Mouse (Mus musculus) monocyte, adult 5-6 weeks (primary cell): Measurements from ENCODE around the gene Mlf2. TPM values are rescaled to one million over a fixed set of nuclear protein-coding genes. Genes with fewer than 3 reads are reported as not detected.

Source experiments
- ATAC-seq: fragments of 153-309, 156-312 bp; replicated peaks from 2 replicates; pipeline ENCODE4 v1.8.0; 2017; ENCODE audit warnings: mild to moderate bottlenecking; ENCODE audit not compliant: low TSS enrichment, insufficient number of reproducible peaks, severe bottlenecking, poor library complexity, low FRiP score
- total RNA-seq: library from RNA; stranded (forward); fragments of 200-1000, 200-491, 200-594 nt; gene quantifications from 3 replicates; pipeline ENCODE4 v1.2.3, GENCODE M21; 2017

Mlf2 gene
- total RNA-seq, 1 experiment from 2014 or later = 56.4 TPM

DNA sequence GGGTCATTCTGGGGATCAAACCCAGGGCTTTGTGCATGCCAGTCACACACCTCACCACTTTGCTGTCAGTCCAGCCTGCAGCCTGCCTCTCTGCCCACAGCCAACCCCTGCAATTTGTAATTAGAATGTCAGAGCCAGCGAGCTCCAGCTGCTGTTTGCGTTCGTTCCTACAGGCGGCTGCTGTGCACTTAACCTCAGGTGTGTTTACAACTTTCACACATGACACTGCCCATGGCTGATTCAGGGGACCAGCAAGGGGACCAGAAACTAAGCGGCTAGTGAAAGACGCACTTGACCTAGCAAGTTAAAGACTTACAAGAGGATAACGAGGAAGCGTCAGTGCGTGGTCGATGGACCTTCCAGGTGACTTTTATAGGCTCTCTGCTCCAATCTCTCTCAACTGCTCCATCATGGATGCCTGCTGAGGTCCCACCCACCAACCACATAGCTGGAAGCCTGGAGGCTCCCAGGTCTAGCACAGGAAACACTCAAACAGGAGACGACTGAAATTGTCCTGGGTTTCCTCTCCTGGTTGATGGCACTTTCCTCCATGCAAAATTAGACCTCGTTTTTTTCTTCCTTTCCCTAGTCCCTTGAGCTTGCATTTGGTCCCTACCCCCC, 5.9 kb upstream of the Mlf2 start:
- ATAC-seq = no peak

DNA sequence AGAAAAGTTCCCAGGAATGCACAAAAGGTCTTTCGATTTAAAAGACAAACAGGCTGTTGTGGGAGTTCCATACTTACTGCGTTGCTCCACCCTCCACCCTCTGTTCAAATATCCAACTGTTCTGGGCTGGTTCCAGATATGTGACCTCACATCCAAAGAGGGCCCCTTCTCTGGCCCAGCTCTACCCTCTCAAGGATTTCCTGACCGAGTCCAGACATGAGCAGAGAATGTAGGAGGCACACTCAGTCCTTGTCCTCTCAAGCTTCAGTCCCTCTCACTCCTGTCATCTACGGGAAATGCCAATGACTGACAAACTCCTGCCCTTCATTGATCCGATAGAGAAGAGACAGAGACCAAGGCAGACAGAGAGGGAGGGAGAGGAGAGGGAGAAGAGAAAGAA, 5.2 kb upstream of the Mlf2 start:
- no peak for ATAC-seq

DNA sequence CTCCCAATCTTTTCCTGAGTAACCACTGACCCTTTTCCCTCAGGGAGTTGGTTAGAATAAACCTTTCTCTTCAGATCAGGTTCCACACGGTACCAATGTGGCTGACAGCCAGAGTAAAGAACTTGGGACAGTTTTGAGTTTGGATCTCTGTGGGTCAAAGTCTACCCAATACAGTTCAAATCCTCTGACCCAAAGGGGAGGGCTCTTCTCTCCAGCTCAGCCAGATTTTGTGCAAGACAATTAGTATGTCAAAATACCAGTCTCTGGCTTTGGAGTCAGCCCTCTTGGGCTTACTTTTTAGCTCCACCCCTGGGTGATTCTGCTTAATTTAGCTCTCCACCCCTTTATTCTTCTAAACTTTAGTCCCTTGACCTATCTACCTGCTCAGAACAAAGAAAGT, 955 bp upstream of the Mlf2 start:
- no peak for ATAC-seq

GRCm38 (mm10) chr6:124931525-124932313, 533 bp downstream of the Mlf2 start:
- no peak for ATAC-seq

DNA sequence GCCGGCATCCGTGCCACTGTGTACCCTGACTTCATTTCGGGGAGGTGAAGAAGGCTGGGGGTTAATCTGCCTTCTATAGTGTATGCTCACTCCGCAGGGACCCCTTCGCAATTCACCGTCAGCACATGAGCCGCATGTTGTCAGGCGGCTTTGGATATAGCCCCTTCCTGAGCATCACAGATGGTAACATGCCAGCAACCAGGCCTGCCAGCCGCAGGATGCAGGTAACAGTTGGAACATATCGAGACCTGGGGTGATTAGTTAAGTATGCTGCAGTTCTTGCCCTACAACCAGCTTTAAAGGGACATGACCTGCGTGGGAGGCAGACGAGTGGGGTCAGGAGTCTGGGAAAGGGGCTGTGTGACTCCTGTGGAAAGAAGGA, 1.1 kb downstream of the Mlf2 start:
- no peak for ATAC-seq

DNA sequence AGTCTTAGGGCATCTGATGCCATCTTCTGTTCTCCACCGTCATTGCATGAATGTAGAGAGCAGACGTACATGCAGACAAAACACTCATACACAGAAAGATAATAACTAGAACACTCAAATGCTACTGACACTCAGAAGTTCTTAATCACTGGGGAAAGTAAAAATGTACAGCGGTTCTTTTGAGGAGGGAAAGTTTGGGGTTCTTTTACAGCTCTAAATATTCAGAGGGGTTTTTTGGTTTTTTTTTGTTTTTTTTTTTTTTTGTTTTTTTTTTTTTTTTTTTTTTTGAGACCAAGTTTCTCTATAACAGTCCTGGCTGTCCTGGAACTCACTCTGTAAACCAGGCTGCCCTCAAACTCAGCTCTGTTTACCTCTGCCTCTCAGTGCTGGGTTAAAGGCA, 1.9 kb downstream of the Mlf2 start:
- no peak for ATAC-seq

DNA sequence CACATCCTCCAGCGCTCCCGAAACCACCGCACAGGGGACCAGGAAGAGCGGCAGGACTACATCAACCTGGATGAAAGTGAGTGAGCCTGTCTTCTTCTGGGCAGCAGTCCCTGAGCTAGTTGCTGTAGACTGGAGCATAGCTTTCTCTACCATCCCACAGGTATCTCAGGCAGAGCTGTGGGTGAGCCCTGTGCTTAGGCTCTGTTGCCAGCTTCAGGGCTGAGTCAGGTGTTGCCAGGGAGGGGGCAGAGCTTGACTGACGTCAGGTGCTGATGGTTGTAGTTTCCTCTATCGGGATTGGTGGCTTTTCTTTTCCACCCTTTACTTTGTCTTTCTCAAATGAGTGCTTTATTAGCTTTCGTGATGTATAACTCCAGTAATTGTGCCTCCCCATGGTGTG, 3.5 kb downstream of the Mlf2 start:
- ATAC-seq = no peak

DNA sequence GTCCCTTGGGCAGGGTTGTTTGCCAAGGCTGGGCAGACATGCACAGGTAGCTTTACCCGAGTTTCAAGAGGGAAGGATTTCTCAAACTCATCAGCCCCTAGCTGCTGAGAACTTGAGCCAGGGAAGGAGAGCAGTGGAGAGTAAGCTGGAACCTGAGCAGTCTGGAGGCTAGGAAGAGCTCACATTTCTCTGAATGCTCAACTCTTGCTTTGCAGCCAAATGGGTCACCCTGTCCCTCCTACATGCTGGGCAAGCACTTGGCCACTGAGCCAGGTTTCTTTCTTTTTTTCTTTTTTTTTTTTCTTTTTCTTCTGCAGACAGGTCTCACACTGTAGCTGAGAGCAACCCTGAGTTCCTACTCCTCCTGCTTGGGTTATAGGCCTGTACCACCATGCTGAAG, 5.5 kb downstream of the Mlf2 start:
- no peak for ATAC-seq

DNA sequence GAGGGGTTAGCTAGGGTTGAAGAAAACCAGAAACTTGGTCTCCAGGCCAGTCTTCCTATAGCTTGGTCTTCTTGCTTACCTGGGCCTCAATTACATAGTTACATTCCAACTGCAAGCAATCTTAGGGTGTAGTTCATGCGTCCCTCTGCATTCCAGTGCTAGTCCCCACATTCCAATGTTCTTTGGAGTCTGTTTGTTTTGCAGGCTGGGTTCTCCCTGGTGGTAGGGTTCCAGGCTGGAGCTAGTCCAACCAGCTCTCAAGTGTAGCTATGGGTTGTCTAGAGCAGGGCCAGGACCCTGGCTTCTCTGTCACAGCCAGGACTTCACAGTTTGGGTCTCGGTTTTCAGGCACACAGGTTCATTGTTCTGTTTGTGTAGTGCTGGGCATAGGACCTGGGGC, 6.3 kb downstream of the Mlf2 start:
- no peak for ATAC-seq

DNA sequence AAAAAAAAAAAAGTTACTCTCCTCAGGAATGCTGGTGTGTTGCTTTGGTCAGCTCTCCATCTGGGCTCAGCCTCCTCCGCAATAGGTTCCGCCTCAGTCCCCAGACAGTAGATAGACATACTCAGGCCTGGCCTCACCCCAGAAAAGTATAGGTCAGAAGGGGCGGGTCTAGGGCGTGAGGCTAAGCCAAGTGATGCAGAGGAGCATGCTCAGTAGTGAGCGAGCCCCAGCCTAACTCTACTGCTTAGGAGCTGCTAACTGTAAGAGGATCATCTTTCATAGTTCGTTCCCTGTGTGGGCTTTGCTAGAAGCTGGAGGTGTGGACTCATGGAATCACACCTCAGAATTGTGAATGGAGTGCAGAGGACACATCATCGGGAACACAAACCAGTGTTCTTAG, 7.4 kb downstream of the Mlf2 start:
- no peak for ATAC-seq

DNA sequence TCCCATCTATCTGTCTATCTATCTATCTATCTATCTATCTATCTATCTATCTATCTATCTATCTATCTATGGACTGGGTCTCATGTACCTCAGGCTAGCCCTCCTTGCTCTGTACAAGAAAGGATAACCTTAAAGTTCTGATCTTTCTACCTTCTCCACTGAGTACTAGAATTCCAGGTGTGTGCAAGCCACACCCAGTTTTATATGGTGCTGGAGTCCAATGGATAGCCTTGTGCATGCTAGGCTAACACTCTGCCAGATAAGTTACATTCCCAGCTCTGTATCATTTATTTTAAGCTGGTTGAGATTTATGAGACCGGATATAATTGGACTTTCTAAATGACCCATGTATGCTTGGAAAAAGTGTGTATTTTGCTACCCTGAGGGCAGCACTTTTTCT, 10.5 kb downstream of the Mlf2 start:
- ATAC-seq = no peak

DNA sequence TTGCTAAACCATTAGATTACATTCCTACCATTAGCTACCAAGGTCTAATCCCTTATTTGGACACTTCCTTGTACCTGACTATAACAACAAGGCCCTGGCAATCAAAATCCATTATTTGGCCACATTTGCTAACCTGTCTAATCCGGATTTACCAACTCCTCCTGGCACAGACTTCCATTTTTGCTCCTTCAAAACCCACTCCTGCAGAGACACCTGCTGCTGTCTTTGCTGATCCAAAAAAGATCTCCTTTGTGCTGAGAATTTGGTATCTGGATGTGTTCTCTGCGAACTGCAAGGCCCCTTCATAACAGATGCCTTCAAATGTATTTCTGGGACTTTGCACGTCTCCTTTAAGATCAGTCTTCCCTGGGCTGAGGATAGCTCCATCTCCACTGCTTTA, 12.3 kb downstream of the Mlf2 start:
- ATAC-seq = no peak

DNA sequence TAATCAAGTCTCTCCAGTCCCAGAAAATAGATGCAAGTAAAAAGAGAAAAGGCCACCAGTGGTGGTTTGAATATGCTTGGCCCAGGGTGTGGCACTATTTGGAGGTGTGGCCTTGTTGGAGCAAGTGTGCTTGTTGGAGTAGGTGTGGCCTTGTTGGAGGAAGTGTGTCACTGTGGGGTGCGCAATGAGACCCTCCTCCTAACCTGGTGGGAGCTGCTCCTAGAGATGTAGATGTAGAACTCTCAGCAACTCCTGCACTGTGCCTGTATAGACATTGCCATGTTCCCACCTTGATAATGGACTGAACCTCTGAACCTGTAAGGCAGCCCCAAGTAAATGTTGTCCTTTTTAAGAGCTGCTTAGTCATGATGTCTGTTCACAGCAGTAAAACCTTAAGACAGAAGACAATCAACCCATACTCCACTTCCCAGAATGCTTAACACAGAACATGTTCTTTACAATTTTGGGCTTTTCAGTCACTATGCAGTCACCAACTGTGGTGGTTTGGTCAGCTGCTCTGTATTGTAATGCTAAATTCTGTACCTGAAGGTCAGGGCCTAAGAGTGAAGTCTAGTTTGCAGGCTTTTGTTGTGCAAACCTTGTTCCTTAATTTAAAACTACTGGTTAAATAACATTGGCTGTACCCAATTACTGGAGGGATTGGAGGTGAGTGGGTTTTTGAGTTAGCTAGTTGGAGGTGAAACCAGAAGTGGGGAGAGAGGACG, 23.0 kb downstream of the Mlf2 start:
- ATAC-seq = no peak

DNA sequence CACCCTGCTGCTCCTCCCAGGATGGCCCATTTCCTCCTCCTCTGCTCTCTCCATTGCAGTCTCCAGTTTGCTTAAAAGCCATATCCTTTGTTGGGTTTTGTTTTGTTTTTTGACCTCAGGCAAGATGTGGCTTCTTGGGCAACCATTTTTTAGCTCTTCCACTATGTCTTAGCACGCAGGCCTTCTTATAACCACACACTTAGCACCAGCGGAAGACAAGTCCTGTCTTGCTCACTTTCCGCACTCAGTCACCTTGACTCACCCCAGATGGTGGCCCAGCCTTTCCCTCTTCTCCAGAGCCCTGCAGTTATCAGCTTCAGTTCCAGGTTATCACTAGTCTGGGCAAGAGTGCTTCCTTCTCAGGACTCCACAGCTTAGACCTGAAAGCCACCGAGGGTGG, 24.0 kb downstream of the Mlf2 start:
- no peak for ATAC-seq

DNA sequence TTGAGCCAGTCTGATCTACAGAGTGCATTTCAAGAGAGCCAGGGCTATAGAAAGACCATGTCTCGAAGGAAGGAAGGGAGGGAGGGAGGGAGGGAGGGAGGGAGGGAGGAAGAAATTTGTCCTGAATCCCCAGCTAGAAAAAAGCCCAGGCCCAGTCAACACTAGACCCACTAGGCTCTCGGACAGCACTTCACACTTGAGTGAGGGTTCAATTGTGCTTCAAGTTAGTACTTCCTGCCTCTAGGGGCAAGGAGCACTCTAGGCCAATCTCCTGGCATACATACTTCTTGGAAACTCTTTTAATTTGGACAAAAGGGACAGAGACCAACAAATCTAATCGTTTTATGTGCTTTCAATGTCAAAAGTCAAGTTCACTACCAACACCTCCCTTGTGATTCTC, 26.9 kb downstream of the Mlf2 start:
- ATAC-seq = no peak

DNA sequence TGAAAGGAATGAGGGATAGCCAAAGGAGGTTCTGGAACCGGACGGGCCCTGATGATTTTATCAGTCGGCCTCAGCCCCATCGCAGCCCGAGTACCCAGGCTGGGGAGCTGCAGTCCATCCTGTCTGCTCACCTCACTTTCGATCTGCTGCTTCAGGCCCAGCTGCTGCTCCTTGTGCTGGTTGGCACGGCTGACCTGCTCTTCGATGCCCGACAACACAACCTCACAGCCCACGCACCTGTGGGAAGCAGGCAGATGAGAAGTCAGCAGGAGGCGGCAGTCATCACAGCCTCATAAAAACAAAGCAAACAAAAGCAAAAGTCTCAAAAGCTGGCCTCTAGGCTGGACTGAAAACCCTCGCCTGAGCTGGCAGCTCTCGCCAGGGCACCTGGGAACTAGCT, 28.8 kb downstream of the Mlf2 start:
- no peak for ATAC-seq

GRCm38 (mm10) chr6:124961021-124961420, 29.8 kb downstream of the Mlf2 start:
- ATAC-seq = no peak

- peak; percentile 10; the same call in 1 of the 2 replicates for ATAC-seq
Measured at GRCm38 (mm10) chr6:124964638-124965037, 33.5 kb downstream of the Mlf2 start.

- ATAC-seq = peak; percentile 87
Measured at GRCm38 (mm10) chr6:124965088-124965719, 34.0 kb downstream of the Mlf2 start, which contains the start of gene Cops7a. TSS of gene Cops7a (minus strand) at chr6:124965538.
